Mouse (Mus musculus): ENCODE data around the gene Pld4. TPM values are rescaled to one million over a fixed set of nuclear protein-coding genes. Genes with fewer than 3 reads are reported as not detected.
"Not testable (repeated sequence)": the region's sequence is repeated elsewhere in the genome, so short reads cannot be mapped to it uniquely, and the experiment has no call there.

The Pld4 gene
- polyA plus RNA-seq, 1 experiment from 2014 or later, result 2.9 TPM

GRCm38 (mm10) chr12:112808587-112809364 lies 48.3 kb downstream of the Pld4 start, which contains the start of gene Clba1:
Clba1 (plus strand) TSS chr12:112808937.
- H3K9me3 ChIP-seq (replicated peaks), result no peaks in the 10 kb centered on the region
- H3K4me2 ChIP-seq, result peak within 1 kb of the TSS; percentile 81
- H3K27me3 ChIP-seq, result peaks cover 3% of the 10 kb centered on the region; the same call in 1 of the 2 replicates
- peaks cover 22% of the 10 kb centered on the region for H3K36me3 ChIP-seq (ENCODE audit: poor library complexity, severe bottlenecking)
- H3K9ac ChIP-seq, result peak within 1 kb of the TSS; percentile 76
- ATAC-seq, result peak; percentile 96
- peak within 1 kb of the TSS; percentile 61 for H3K27ac ChIP-seq
- WGBS, result 1% methylated on average over 64 of the region's 64 CpGs
- H3K4me3 ChIP-seq, result peak within 1 kb of the TSS; percentile 68
- H3K4me1 ChIP-seq, result peaks cover 26% of the 10 kb centered on the region

- H3K9me3 ChIP-seq (replicated peaks), result no peaks in the 10 kb centered on the region
- peak overlapping the region; percentile 81 for H3K4me2 ChIP-seq
- 25% methylated on average over 8 of the region's 8 CpGs for WGBS
- H3K4me1 ChIP-seq, result peaks cover 21% of the 10 kb centered on the region
- peaks cover 31% of the 10 kb centered on the region for H3K36me3 ChIP-seq (ENCODE audit: poor library complexity, severe bottlenecking)
- peak overlapping the region; percentile 76 for H3K9ac ChIP-seq
- no peak for ATAC-seq
- no peak overlapping the region for H3K27ac ChIP-seq
- H3K4me3 ChIP-seq, result peak overlapping the region; percentile 68
- H3K27me3 ChIP-seq, result peaks cover 3% of the 10 kb centered on the region; the same call in 1 of the 2 replicates
These were observed 49.2 kb downstream of the Pld4 start for GRCm38 (mm10) chr12:112809641-112810040.

GRCm38 (mm10) chr12:112810092-112810885 lies 49.8 kb downstream of the Pld4 start:
- H3K4me3 ChIP-seq, result peak overlapping the region; percentile 68; the same call in 1 of the 2 replicates

GRCm38 (mm10) chr12:112813370-112813769 lies 52.9 kb downstream of the Pld4 start:
- Histone ChIP-seq H3K4me2 (no peak overlapping the region), H3K27me3 (no peaks in the 10 kb centered on the region), H3K9me3 (replicated peaks) (no peaks in the 10 kb centered on the region), H3K36me3 (ENCODE audit: poor library complexity, severe bottlenecking) (peaks cover 66% of the 10 kb centered on the region), H3K27ac (no peak overlapping the region), H3K9ac (no peak overlapping the region), H3K4me1 (peaks cover 16% of the 10 kb centered on the region), H3K4me3 (no peak overlapping the region)
- 88% methylated on average over 7 of the region's 7 CpGs for WGBS
- no peak for ATAC-seq

More at GRCm38 (mm10) chr12:112810092-112810885, 49.8 kb downstream of the Pld4 start:
- peak overlapping the region; percentile 81 for H3K4me2 ChIP-seq
- no peak for ATAC-seq
- H3K4me1 ChIP-seq, result peaks cover 21% of the 10 kb centered on the region
- H3K9ac ChIP-seq, result peak overlapping the region; percentile 76; the same call in 1 of the 2 replicates
- H3K27ac ChIP-seq, result no peak overlapping the region
- no peaks in the 10 kb centered on the region for H3K9me3 ChIP-seq (replicated peaks)
- WGBS, result 65% methylated on average over 19 of the region's 19 CpGs
- H3K27me3 ChIP-seq, result peaks cover 3% of the 10 kb centered on the region; the same call in 1 of the 2 replicates
- peaks cover 37% of the 10 kb centered on the region for H3K36me3 ChIP-seq (ENCODE audit: poor library complexity, severe bottlenecking)

DNA sequence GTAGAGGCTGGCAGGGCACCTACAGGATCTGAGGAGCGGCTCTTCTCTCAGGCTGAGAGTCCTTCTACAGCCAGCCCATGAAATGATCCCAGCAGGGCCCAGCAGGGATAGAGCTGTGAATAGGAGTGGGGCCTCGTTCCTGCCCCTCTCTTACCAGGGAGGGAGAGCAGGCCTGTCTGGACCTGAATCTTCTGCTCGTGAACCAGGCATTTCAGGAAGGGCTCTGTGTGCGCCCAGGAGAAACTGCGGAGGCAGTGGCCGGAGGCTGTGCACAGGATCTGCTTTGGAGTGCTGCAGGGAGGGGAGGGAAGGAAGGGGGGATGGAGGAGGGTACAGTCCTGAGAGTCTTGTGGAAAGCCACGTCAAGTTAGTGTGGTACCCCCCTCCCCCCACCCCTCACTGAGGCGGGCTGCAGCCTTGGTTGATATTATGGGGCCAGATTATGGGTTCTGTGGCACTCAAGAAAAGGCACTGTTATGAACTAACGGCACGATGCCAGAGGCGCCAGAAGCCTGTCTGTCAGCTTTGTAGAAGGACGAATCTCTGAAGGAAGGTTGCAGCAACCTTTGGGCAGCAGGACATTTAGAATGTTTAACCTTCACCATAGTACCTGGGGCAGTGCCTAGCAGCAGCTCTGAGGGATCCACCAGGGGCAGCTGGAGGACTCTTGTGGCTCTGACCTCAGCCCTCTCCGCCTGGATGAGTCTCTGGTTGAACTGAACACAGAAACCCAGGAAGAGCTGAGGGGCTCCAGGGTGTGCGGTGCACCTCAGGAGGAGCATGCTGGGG lies 54.4 kb downstream of the Pld4 start:
- 83% methylated on average over 14 of the region's 14 CpGs for WGBS
- H3K4me1 ChIP-seq, result peaks cover 5% of the 10 kb centered on the region
- H3K27me3 ChIP-seq, result no peaks in the 10 kb centered on the region
- no peaks in the 10 kb centered on the region for H3K9me3 ChIP-seq (replicated peaks)
- no peak overlapping the region; the same call in 1 of the 2 replicates for H3K9ac ChIP-seq
- no peak for ATAC-seq
- no peak overlapping the region for H3K4me3 ChIP-seq
- no peak overlapping the region for H3K27ac ChIP-seq
- peaks cover 81% of the 10 kb centered on the region for H3K36me3 ChIP-seq (ENCODE audit: poor library complexity, severe bottlenecking)
- no peak overlapping the region for H3K4me2 ChIP-seq

- no peak overlapping the region for H3K4me2 ChIP-seq
- no peak overlapping the region for H3K27ac ChIP-seq
- no peaks in the 10 kb centered on the region for H3K9me3 ChIP-seq (replicated peaks)
- peaks cover 92% of the 10 kb centered on the region for H3K36me3 ChIP-seq (ENCODE audit: poor library complexity, severe bottlenecking)
- no peak for ATAC-seq
- 0 out of 2 replicates have a peak, but pooled peaks cover 2% of the 10 kb centered on the region for H3K4me1 ChIP-seq
- H3K27me3 ChIP-seq, result no peaks in the 10 kb centered on the region
- H3K4me3 ChIP-seq, result no peak overlapping the region
- 54% methylated on average over 4 of the region's 4 CpGs for WGBS
- no peak overlapping the region for H3K9ac ChIP-seq
These were observed 55.8 kb downstream of the Pld4 start for GRCm38 (mm10) chr12:112816294-112816693.

- H3K9ac ChIP-seq; H3K9me3 ChIP-seq (replicated peaks); H3K27me3 ChIP-seq; H3K27ac ChIP-seq; H3K4me3 ChIP-seq; ATAC-seq; H3K4me2 ChIP-seq; H3K4me1 ChIP-seq: not testable (repeated sequence)
- H3K36me3 ChIP-seq (ENCODE audit: poor library complexity, severe bottlenecking), result peaks cover 93% of the 10 kb centered on the region
- WGBS, result 85% methylated on average over 7 of the region's 7 CpGs
These were observed 56.4 kb downstream of the Pld4 start for GRCm38 (mm10) chr12:112816866-112817265.

Small RNA genes lying within 50 kb of the gene (microRNA-seq; reads per million reads assigned to microRNA genes)
- gene Mir6940, result not detected

Other genes with a start within 250 kb of the Pld4 start
- gene Tmem179, start 243.9 kb upstream of the Pld4 start, polyA plus RNA-seq (2015; fragmentation: Nextera tagmentation; extraction: Ambion mirVana), result 23.3 and 30.7 TPM in 2 replicates
- gene Inf2, start 171.9 kb upstream of the Pld4 start, polyA plus RNA-seq (2015; fragmentation: Nextera tagmentation; extraction: Ambion mirVana), result 2.4 and 2.6 TPM in 2 replicates
- gene Adssl1, start 140.6 kb upstream of the Pld4 start, polyA plus RNA-seq (2015; fragmentation: Nextera tagmentation; extraction: Ambion mirVana), result 1.4 and 2.1 TPM in 2 replicates
- gene Siva1, start 116.0 kb upstream of the Pld4 start, polyA plus RNA-seq (2015; fragmentation: Nextera tagmentation; extraction: Ambion mirVana), result 154 and 174 TPM in 2 replicates
- gene Akt1, start 85.8 kb upstream of the Pld4 start, polyA plus RNA-seq (2015; fragmentation: Nextera tagmentation; extraction: Ambion mirVana), result 46.4 and 50.3 TPM in 2 replicates
- 2.1 and 2.4 TPM in 2 replicates for gene Zbtb42, start 81.8 kb upstream of the Pld4 start, polyA plus RNA-seq (2015; fragmentation: Nextera tagmentation; extraction: Ambion mirVana)
- gene Cep170b, start 40.2 kb upstream of the Pld4 start, polyA plus RNA-seq (2015; fragmentation: Nextera tagmentation; extraction: Ambion mirVana), result 11.0 and 13.1 TPM in 2 replicates
- 0.25 and 0.35 TPM in 2 replicates for gene Ahnak2, start 42.0 kb downstream of the Pld4 start, polyA plus RNA-seq (2015; fragmentation: Nextera tagmentation; extraction: Ambion mirVana)
- gene Clba1, start 48.3 kb downstream of the Pld4 start, polyA plus RNA-seq (2015; fragmentation: Nextera tagmentation; extraction: Ambion mirVana), result 12.6 and 15.2 TPM in 2 replicates
- 123 and 134 TPM in 2 replicates for gene Cdca4, start 68.8 kb downstream of the Pld4 start, polyA plus RNA-seq (2015; fragmentation: Nextera tagmentation; extraction: Ambion mirVana)
- not detected in 2 replicates for gene Gpr132, start 107.6 kb downstream of the Pld4 start, polyA plus RNA-seq (2015; fragmentation: Nextera tagmentation; extraction: Ambion mirVana)
- gene Jag2, start 169.1 kb downstream of the Pld4 start, polyA plus RNA-seq (2015; fragmentation: Nextera tagmentation; extraction: Ambion mirVana), result 4.1 TPM in 2 replicates
- gene Nudt14, start 181.5 kb downstream of the Pld4 start, polyA plus RNA-seq (2015; fragmentation: Nextera tagmentation; extraction: Ambion mirVana), result 57.1 and 61.2 TPM in 2 replicates
- 30.3 and 32.7 TPM in 2 replicates for gene Btbd6, start 215.8 kb downstream of the Pld4 start, polyA plus RNA-seq (2015; fragmentation: Nextera tagmentation; extraction: Ambion mirVana)
- 62.5 and 68.8 TPM in 2 replicates for gene Brf1, start 240.0 kb downstream of the Pld4 start, polyA plus RNA-seq (2015; fragmentation: Nextera tagmentation; extraction: Ambion mirVana)

All from forebrain, embryonic 13.5 days (tissue).